Mouse (Mus musculus): ENCODE measurements around the gene Pelp1.
"Not testable (repeated sequence)": the region's sequence is repeated elsewhere in the genome, so short reads cannot be mapped to it uniquely, and the experiment has no call there.

DNA sequence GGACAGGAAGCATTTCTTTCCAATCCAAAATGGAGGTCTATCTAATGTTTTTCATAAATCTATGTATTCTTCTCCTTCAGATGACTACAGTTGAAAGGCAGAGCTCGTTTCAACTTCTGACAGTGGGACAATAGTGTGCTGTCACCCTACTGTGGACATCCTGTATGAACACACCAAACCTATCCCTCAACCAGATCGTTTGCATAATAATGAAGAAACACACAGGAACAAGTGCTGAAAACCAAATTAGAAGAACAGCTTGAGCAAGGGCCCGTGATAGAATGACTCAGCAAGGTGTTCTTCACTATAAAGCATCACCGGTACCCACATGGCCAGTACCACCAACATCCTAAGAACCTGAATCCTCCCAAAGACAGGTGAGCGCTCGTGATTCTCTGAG, 16.8 kb upstream of the Pelp1 start:
- not testable (repeated sequence) for TF ChIP-seq POLR2A (IDR thresholded peaks at IDR 0.05; ENCODE audit: low read depth, low read length); CTCF (IDR thresholded peaks at IDR 0.05; ENCODE audit: extremely low read depth, insufficient read depth, insufficient read length, insufficient replicate concordance)

All from spleen, adult 2 months (tissue).